Comparison of ENCODE assay signal across 32 mouse cellular contexts in genomic region chr13:114048071-114048470, GRCm38 (mm10).
A peak's percentile ranks its signal among the peaks of the same experiment; 100 is the strongest.
DNase-seq lines count a peak whose midpoint lies in the region; ATAC-seq and TF ChIP-seq lines count a peak whose summit lies in the region.
"Had no signal": no experiment of that assay in that cellular context is flagged by ENCODE, and none has a peak within 500 bp of the region (broad histone marks: within the 10 kb centered on the region; RNA-seq: fewer than 3 reads in every experiment).

No protein-coding gene starts in this region.

- H3K4me1 ChIP-seq in ES-Bruce4 (ENCODE audit: control insufficient read depth, insufficient read depth, low read length): peaks cover 2% of the 10 kb centered on the region
- H3K4me1 ChIP-seq in liver, embryonic 11.5 days (replicated peaks; ENCODE audit: control insufficient read depth, insufficient read depth, low read length): no peaks in the 10 kb centered on the region
- H3K4me1 ChIP-seq: heart, embryonic 15.5 days; liver, embryonic 13.5 days had no signal

- H3K4me2 ChIP-seq in liver, embryonic 11.5 days: no peak overlapping the region
- H3K4me2 ChIP-seq: embryonic facial prominence, embryonic 15.5 days; forebrain, embryonic 13.5 days; heart, embryonic 15.5 days; hindbrain, embryonic 12.5 days; liver, embryonic 13.5 days; midbrain, embryonic 13.5 days; neural tube, embryonic 15.5 days had no signal

- H3K4me3 ChIP-seq in ES-Bruce4 (ENCODE audit: low read depth, low read length): no peak overlapping the region
- H3K4me3 ChIP-seq in liver, embryonic 11.5 days (ENCODE audit: low read depth, low read length): no peak overlapping the region
- H3K4me3 ChIP-seq: embryonic facial prominence, embryonic 10.5 days; embryonic facial prominence, embryonic 15.5 days; forebrain, embryonic 13.5 days; heart, embryonic 10.5 days; heart, embryonic 15.5 days; hindbrain, embryonic 12.5 days; liver, embryonic 13.5 days; midbrain, embryonic 13.5 days; neural tube, embryonic 15.5 days had no signal

- DNase-seq in heart, adult 11 months: peak; percentile 77
- no peak for DNase-seq in heart, postnatal 10 days
- DNase-seq in ES-CJ7 (ENCODE audit: low read depth, low spot score): peak; percentile 14
- DNase-seq in adrenal gland, postnatal 14 days: peak; percentile 59
- DNase-seq in liver, embryonic 11.5 days (ENCODE audit: low spot score): no peak
- DNase-seq: B cell, adult 2 months; cerebellum, adult 8-10 months; cerebellum, postnatal 36 days; gastrocnemius, postnatal 14 days; heart, postnatal 36 days; kidney, adult 9 months; kidney, postnatal 10 days; layer of hippocampus, postnatal 36 days; left cerebral cortex, postnatal 4 days; liver, embryonic 13.5 days; lung, postnatal 36 days; right cerebral cortex, postnatal 25 days; spleen, adult 18-20 months; thymus, adult 18-20 months; thymus, postnatal 25 days had no signal

- no peak overlapping the region for H3K27ac ChIP-seq in ES-Bruce4 (ENCODE audit: insufficient read depth, low read length)
- H3K27ac ChIP-seq in liver, embryonic 11.5 days (ENCODE audit: low read depth, low read length): no peak overlapping the region
- H3K27ac ChIP-seq: embryonic facial prominence, embryonic 10.5 days; embryonic facial prominence, embryonic 15.5 days; forebrain, embryonic 13.5 days; heart, embryonic 10.5 days; heart, embryonic 15.5 days; hindbrain, embryonic 12.5 days; liver, embryonic 13.5 days; midbrain, embryonic 13.5 days; neural tube, embryonic 15.5 days had no signal

- TF ChIP-seq POLR2A in ES-Bruce4 (IDR thresholded peaks at IDR 0.05; ENCODE audit: insufficient read depth, low read length): no peak

- ATAC-seq in frontal cortex, adult (ENCODE audit: low TSS enrichment): no peak
- no peak for ATAC-seq in liver, embryonic 11.5 days (replicated peaks; ENCODE audit: low FRiP score)
- ATAC-seq: forebrain, embryonic 13.5 days; intestine, postnatal 0 days; midbrain, embryonic 13.5 days had no signal

- no peaks in the 10 kb centered on the region for H3K27me3 ChIP-seq in ES-Bruce4 (ENCODE audit: control insufficient read depth, insufficient read depth, low read length, poor library complexity, severe bottlenecking)
- no peaks in the 10 kb centered on the region for H3K27me3 ChIP-seq in liver, embryonic 11.5 days (replicated peaks; ENCODE audit: control insufficient read depth, insufficient read depth, low read length)
- H3K27me3 ChIP-seq: embryonic facial prominence, embryonic 15.5 days; forebrain, embryonic 13.5 days; heart, embryonic 15.5 days; hindbrain, embryonic 12.5 days; liver, embryonic 13.5 days; midbrain, embryonic 13.5 days; neural tube, embryonic 15.5 days; Patski had no signal

- no peak for TF ChIP-seq CTCF in ES-Bruce4 (IDR thresholded peaks at IDR 0.05; ENCODE audit: low read depth, low read length)

- TF ChIP-seq EP300 in ES-Bruce4 (IDR thresholded peaks at IDR 0.05; ENCODE audit: insufficient read depth, low read depth, low read length): 0 out of 2 replicates have a peak, but pooled peaks have one; percentile 17

- intact Hi-C loops in heart, postnatal 10 days (cut with DNase I): no loop called here

- WGBS in liver, embryonic 11.5 days: 67% methylated on average over 10 of the region's 10 CpGs

- H3K9ac ChIP-seq in ES-Bruce4 (ENCODE audit: low read depth, poor library complexity, severe bottlenecking): no peak overlapping the region
- H3K9ac ChIP-seq in liver, embryonic 11.5 days (ENCODE audit: low read depth, low read length): no peak overlapping the region
- H3K9ac ChIP-seq: embryonic facial prominence, embryonic 15.5 days; forebrain, embryonic 13.5 days; heart, embryonic 15.5 days; hindbrain, embryonic 12.5 days; liver, embryonic 13.5 days; midbrain, embryonic 13.5 days; neural tube, embryonic 15.5 days had no signal

- no peaks in the 10 kb centered on the region for H3K36me3 ChIP-seq in ES-Bruce4 (ENCODE audit: control insufficient read depth, insufficient read depth, low read length, poor library complexity, severe bottlenecking)
- H3K36me3 ChIP-seq in liver, embryonic 11.5 days (ENCODE audit: control insufficient read depth, insufficient read depth, low read length): no peaks in the 10 kb centered on the region
- H3K36me3 ChIP-seq: embryonic facial prominence, embryonic 10.5 days; embryonic facial prominence, embryonic 15.5 days; heart, embryonic 10.5 days; heart, embryonic 15.5 days; hindbrain, embryonic 12.5 days; liver, embryonic 13.5 days; midbrain, embryonic 13.5 days; neural tube, embryonic 15.5 days had no signal

- no peaks in the 10 kb centered on the region for H3K9me3 ChIP-seq in ES-Bruce4 (replicated peaks; ENCODE audit: control insufficient read depth, insufficient read depth, low read length, poor library complexity, severe bottlenecking)
- H3K9me3 ChIP-seq in liver, embryonic 11.5 days (ENCODE audit: control insufficient read depth, low read length): no peaks in the 10 kb centered on the region
- H3K9me3 ChIP-seq: embryonic facial prominence, embryonic 10.5 days; embryonic facial prominence, embryonic 15.5 days; forebrain, embryonic 13.5 days; heart, embryonic 10.5 days; heart, embryonic 15.5 days; hindbrain, embryonic 12.5 days; liver, embryonic 13.5 days; midbrain, embryonic 13.5 days; neural tube, embryonic 15.5 days had no signal

Comparison
In these comparisons a context has a peak if more than half of its experiments do, and no peak if none do; other contexts are left out.
1. DNase-seq: peak in heart, adult 11 months (single experiment), ES-CJ7 (single experiment) and adrenal gland, postnatal 14 days (single experiment); none in heart, postnatal 10 days (0 of 2) and liver, embryonic 11.5 days (single experiment).